Mouse (Mus musculus) CH12.LX (cell line): ENCODE data around the gene Cd248. TPM values are rescaled to one million over a fixed set of nuclear protein-coding genes. Genes with fewer than 3 reads are reported as not detected.
A peak's percentile ranks its signal among the peaks of the same experiment; 100 is the strongest.
"Not testable (repeated sequence)": the region's sequence is repeated elsewhere in the genome, so short reads cannot be mapped to it uniquely, and the experiment has no call there.

Source experiments
- DNase-seq: peaks from one replicate; pipeline ENCODE4 v3.0.0-alpha.2; 2013; ENCODE audit errors: extremely low read depth
- H3K27ac ChIP-seq: 2 replicates; pipeline ENCODE4 v1.5.1; 2012; ENCODE audit warnings: low read depth, mild to moderate bottlenecking, control low read depth, moderate library complexity; ENCODE audit not compliant: insufficient read depth
- H3K27me3 ChIP-seq: replicated peaks from 2 replicates; pipeline ENCODE3; 2012; ENCODE audit warnings: inconsistent platforms
- H3K36me3 ChIP-seq, 2 experiments: replicated peaks in 1 of 2; 2 replicates each; pipeline versions ENCODE3 to v1.6.1; 2012; ENCODE audit warnings: inconsistent platforms in 1 of 2, low read length in 1 of 2, mild to moderate bottlenecking in 1 of 2, mixed read lengths in 1 of 2, moderate library complexity in 1 of 2; ENCODE audit not compliant: control insufficient read depth in 1 of 2, insufficient read depth in 1 of 2
- H3K4me1 ChIP-seq, 2 experiments: 2 replicates each; pipeline ENCODE4 v1.6.1; 2012; ENCODE audit warnings: inconsistent platforms in 1 of 2, moderate library complexity in 1 of 2; ENCODE audit not compliant: insufficient read depth in 2 of 2, control insufficient read depth in 1 of 2
- H3K4me2 ChIP-seq: 2 replicates; pipeline ENCODE4 v1.6.1; 2012; ENCODE audit warnings: low read depth, mild to moderate bottlenecking, control low read depth; ENCODE audit not compliant: poor library complexity, insufficient read depth, severe bottlenecking
- H3K4me3 ChIP-seq, 3 experiments: fragments of 150-350 bp in 1 of 3; sonication (generic) in 1 of 3; replicated peaks in 1 of 3; 2 replicates each; pipeline versions ENCODE3 to v1.5.1; 2011 to 2012; ENCODE audit warnings: low read depth in 2 of 3, low read length in 2 of 3, mild to moderate bottlenecking in 2 of 3, moderate library complexity in 2 of 3, control low read depth in 1 of 3, improper control_type of control experiment in 1 of 3, inconsistent platforms in 1 of 3, mixed read lengths in 1 of 3; ENCODE audit not compliant: poor library complexity in 1 of 3
- H3K79me2 ChIP-seq: replicated peaks from 2 replicates; pipeline ENCODE4 v1.6.1; 2012; ENCODE audit warnings: mild to moderate bottlenecking, moderate library complexity; ENCODE audit not compliant: control insufficient read depth, poor library complexity, insufficient read depth, severe bottlenecking; ENCODE audit errors: extremely low read depth
- H3K9ac ChIP-seq: 2 replicates; pipeline ENCODE4 v1.6.1; 2012; ENCODE audit warnings: low read depth, mild to moderate bottlenecking, control low read depth, moderate library complexity; ENCODE audit not compliant: insufficient read depth
- H3K9me3 ChIP-seq: replicated peaks from 2 replicates; pipeline ENCODE3; 2012; ENCODE audit warnings: low read length, inconsistent platforms, mixed read lengths
- BHLHE40 ChIP-seq: IDR thresholded peaks from 2 replicates; pipeline ENCODE4 v1.6.1; 2011; ENCODE audit warnings: mild to moderate bottlenecking, low read depth, low read length, improper control_type of control experiment
- CHD1 ChIP-seq: IDR thresholded peaks from 2 replicates; pipeline ENCODE4 v1.6.1; 2012; ENCODE audit warnings: low read depth, low read length, improper control_type of control experiment, inconsistent platforms
- CTCF ChIP-seq, 2 experiments: IDR thresholded peaks in 1 of 2; conservative IDR thresholded peaks in 1 of 2; 2 replicates each; pipeline ENCODE4 v1.5.1; 2011 to 2012; ENCODE audit warnings: low read depth in 2 of 2, low read length in 2 of 2, improper control_type of control experiment in 1 of 2, inconsistent platforms in 1 of 2, mild to moderate bottlenecking in 1 of 2, moderate library complexity in 1 of 2
- E2F4 ChIP-seq: IDR thresholded peaks from 2 replicates; pipeline ENCODE4 v1.6.1; 2011; ENCODE audit warnings: low read depth, low read length, improper control_type of control experiment; ENCODE audit not compliant: insufficient replicate concordance
- EP300 ChIP-seq: IDR thresholded peaks from 2 replicates; pipeline ENCODE4 v1.6.1; 2011; ENCODE audit warnings: low read length, improper control_type of control experiment
- ETS1 ChIP-seq: conservative IDR thresholded peaks from 2 replicates; pipeline ENCODE4 v1.6.1; 2012; ENCODE audit warnings: low read depth, mild to moderate bottlenecking, inconsistent platforms, low read length, improper control_type of control experiment, moderate library complexity
- GABPA ChIP-seq: IDR thresholded peaks from 2 replicates; pipeline ENCODE4 v1.6.1; 2012; ENCODE audit warnings: low read depth, low read length, improper control_type of control experiment, inconsistent platforms; ENCODE audit not compliant: insufficient replicate concordance
- HCFC1 ChIP-seq: IDR thresholded peaks from 2 replicates; pipeline ENCODE4 v1.6.1; 2012; ENCODE audit warnings: low read depth, mild to moderate bottlenecking, inconsistent platforms, low read length, improper control_type of control experiment
- IRF4 ChIP-seq: IDR thresholded peaks from 2 replicates; pipeline ENCODE4 v1.6.1; 2014; ENCODE audit warnings: low read depth, mild to moderate bottlenecking, inconsistent platforms, low read length, improper control_type of control experiment
- MAFK ChIP-seq: IDR thresholded peaks from 2 replicates; pipeline ENCODE4 v1.6.1; 2011; ENCODE audit warnings: low read length, improper control_type of control experiment; ENCODE audit not compliant: insufficient replicate concordance
- MAZ ChIP-seq: IDR thresholded peaks from 2 replicates; pipeline ENCODE4 v1.6.1; 2012; ENCODE audit warnings: low read depth, mild to moderate bottlenecking, inconsistent platforms, low read length, improper control_type of control experiment, moderate library complexity
- MEF2A ChIP-seq: IDR thresholded peaks from 2 replicates; pipeline ENCODE4 v1.6.1; 2014; ENCODE audit warnings: low read depth, mild to moderate bottlenecking, inconsistent platforms, low read length, improper control_type of control experiment, borderline replicate concordance
- NRF1 ChIP-seq: IDR thresholded peaks from 2 replicates; pipeline ENCODE4 v1.6.1; 2014; ENCODE audit warnings: low read depth, mild to moderate bottlenecking, inconsistent platforms, low read length, improper control_type of control experiment, moderate library complexity
- POLR2A ChIP-seq: IDR thresholded peaks from 2 replicates; pipeline ENCODE4 v1.6.1; 2011; ENCODE audit warnings: low read depth, mild to moderate bottlenecking, improper control_type of control experiment, low read length
- RAD21 ChIP-seq: IDR thresholded peaks from 2 replicates; pipeline ENCODE4 v1.6.1; 2011; ENCODE audit warnings: low read depth, mild to moderate bottlenecking, low read length, improper control_type of control experiment, moderate library complexity
- RCOR1 ChIP-seq: conservative IDR thresholded peaks from 2 replicates; pipeline ENCODE4 v1.6.1; 2012; ENCODE audit warnings: low read depth, mild to moderate bottlenecking, inconsistent platforms, low read length, improper control_type of control experiment
- SMC3 ChIP-seq: IDR thresholded peaks from 2 replicates; pipeline ENCODE4 v1.6.1; 2011; ENCODE audit warnings: low read depth, low read length, improper control_type of control experiment
- USF1 ChIP-seq: IDR thresholded peaks from 2 replicates; pipeline ENCODE4 v1.6.1; 2014; ENCODE audit warnings: low read depth, mild to moderate bottlenecking, inconsistent platforms, low read length, improper control_type of control experiment
- ZC3H11A ChIP-seq: IDR thresholded peaks from 2 replicates; pipeline ENCODE4 v1.6.1; 2012; ENCODE audit warnings: low read depth, mild to moderate bottlenecking, inconsistent platforms, low read length, improper control_type of control experiment
- ZKSCAN1 ChIP-seq: IDR thresholded peaks from 2 replicates; pipeline ENCODE4 v1.6.1; 2012; ENCODE audit warnings: low read depth, inconsistent platforms, low read length, improper control_type of control experiment, borderline replicate concordance
- ZNF384 ChIP-seq: IDR thresholded peaks from 2 replicates; pipeline ENCODE4 v1.6.1; 2012; ENCODE audit warnings: low read depth, low read length, improper control_type of control experiment, inconsistent platforms
- dilution Hi-C: fragments of 300-500 bp; cut with MboI; formaldehyde crosslinking; loops from 2 replicates; pipeline ENCODE4 v1.14.3; 2020; ENCODE audit warnings: low sequenced_read_pairs; ENCODE audit not compliant: extremely low pct_unique_long_range_greater_than_20kb, extremely low pct_ligation_motif_present
- in situ Hi-C: fragments of 300-500 bp; cut with MboI; formaldehyde crosslinking; loops from 3 replicates; pipeline ENCODE4 v1.14.3; 2019; ENCODE audit warnings: low sequenced_read_pairs, low pct_ligation_motif_present, low pct_unique_long_range_greater_than_20kb, mixed read lengths
- polyA plus RNA-seq: library from polyadenylated mRNA; unstranded; fragments of >175 nt; gene quantifications from 2 replicates; pipeline ENCODE4 v1.2.1, GENCODE M21; 2012; ENCODE audit warnings: low read depth; ENCODE audit not compliant: insufficient read length
- total RNA-seq, 2 experiments: library from RNA; depleted of rRNA; stranded (reverse); fragments of 300-350 nt in 1 of 2; fragments of >200 nt in 1 of 2; gene quantifications; 2 replicates each; pipeline ENCODE4 v1.2.3; 2012 to 2014

The Cd248 gene
- total and polyA plus RNA-seq, 3 experiments, result not detected

DNA sequence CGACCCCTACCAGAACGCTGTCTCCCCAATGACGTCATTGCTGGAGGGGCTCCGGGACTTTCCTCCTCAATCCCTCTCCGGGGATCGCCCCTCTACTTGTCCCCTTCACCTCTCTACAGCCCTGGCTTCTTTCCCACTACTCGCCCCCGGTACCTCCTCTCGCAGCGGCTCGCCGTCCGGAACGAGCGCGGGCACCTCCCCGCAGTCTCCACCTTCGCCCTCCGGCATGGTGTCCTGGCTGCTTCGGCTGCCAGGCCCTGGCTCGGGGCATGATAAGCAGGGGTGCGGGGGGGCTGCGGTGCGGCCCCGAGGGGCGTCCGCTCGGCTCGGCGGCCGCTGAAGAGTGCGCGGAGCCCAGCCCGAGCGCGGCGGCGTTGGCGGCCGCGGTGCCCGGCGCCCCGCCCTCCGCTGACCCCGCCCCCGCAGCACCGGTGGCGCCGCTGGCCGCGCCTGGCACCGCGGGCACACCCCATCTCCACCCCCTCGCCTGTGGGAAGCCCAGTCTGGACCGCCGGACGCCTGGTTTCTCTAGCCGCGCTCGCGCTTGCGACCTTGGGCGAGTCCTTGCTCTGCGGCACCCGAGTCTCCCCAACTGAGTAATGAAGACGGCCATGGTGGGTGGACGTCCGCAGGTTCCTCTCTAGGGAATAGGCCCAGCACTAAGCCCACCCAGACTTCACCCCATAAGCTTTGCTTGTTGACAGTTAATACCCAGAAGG, 17.4 kb downstream of the Cd248 start, which contains the start of gene Tmem151a:
TSS of gene Tmem151a (minus strand) at position 387 of the 719 bp plus-strand sequence.
- Histone ChIP-seq H3K9me3 (peaks cover 5% of the 10 kb centered on the region), H3K4me3 (peak within 1 kb of the TSS in 1 of 3 experiments; percentile 40), H3K36me3 (peaks cover 0 to 9% of the 10 kb centered on the region in 2 experiments), H3K79me2 (no peaks in the 10 kb centered on the region), H3K27ac (no peak within 1 kb of the TSS), H3K27me3 (peaks cover 55% of the 10 kb centered on the region), H3K4me1 (peaks cover 15 to 18% of the 10 kb centered on the region in 2 experiments), H3K9ac (no peak within 1 kb of the TSS), H3K4me2 (peak within 1 kb of the TSS; percentile 72)
- DNase-seq, result no peak
- in situ Hi-C loops (loop anchor here (5.0 kb wide), 1 partner anchor 43 kb away; the partner anchor contains the start of gene Brms1), dilution Hi-C loops (no loop called here)
- TF ChIP-seq BHLHE40, result no peak

DNA sequence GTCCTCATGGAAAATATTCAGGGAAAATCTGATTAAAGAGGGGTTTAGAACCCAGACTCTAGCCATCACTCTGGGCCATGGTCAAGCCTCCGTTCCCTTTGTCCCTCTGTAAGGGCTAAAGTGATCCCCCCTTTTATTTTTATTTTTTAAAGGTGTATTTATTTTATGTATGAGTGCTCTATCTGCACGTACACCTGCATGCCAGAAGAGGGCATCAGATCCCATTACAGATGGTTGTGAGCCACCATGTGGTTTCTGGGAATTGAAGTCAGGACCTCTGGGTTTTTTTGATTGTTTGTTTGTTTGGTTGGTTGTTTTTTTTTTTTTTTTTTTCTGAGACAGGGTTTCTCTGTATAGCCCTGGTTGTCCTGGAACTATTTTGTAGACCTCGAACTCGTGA, 18.7 kb downstream of the Cd248 start:
- H3K79me2 ChIP-seq, H3K9ac ChIP-seq, H3K27ac ChIP-seq, H3K9me3 ChIP-seq, DNase-seq, H3K4me3 ChIP-seq, dilution Hi-C loops, H3K4me2 ChIP-seq: not testable (repeated sequence)
- peaks cover 12 to 21% of the 10 kb centered on the region in 2 experiments for H3K36me3 ChIP-seq
- in situ Hi-C loops, result loop anchor here (5.0 kb wide), 1 partner anchor 44 kb away; the partner anchor contains the start of gene Brms1
- H3K4me1 ChIP-seq, result peaks cover 15 to 18% of the 10 kb centered on the region in 2 experiments
- TF ChIP-seq CTCF (conservative IDR thresholded peaks at IDR 0.05 in 1 of 2, IDR thresholded peaks at IDR 0.05 in 1 of 2; ENCODE audit: low read depth in 2 of 2, low read length in 2 of 2), result peak in 1 of 2 experiments; percentile 34; a peak in 2 of 4 replicates
- H3K27me3 ChIP-seq, result peaks cover 42% of the 10 kb centered on the region

DNA sequence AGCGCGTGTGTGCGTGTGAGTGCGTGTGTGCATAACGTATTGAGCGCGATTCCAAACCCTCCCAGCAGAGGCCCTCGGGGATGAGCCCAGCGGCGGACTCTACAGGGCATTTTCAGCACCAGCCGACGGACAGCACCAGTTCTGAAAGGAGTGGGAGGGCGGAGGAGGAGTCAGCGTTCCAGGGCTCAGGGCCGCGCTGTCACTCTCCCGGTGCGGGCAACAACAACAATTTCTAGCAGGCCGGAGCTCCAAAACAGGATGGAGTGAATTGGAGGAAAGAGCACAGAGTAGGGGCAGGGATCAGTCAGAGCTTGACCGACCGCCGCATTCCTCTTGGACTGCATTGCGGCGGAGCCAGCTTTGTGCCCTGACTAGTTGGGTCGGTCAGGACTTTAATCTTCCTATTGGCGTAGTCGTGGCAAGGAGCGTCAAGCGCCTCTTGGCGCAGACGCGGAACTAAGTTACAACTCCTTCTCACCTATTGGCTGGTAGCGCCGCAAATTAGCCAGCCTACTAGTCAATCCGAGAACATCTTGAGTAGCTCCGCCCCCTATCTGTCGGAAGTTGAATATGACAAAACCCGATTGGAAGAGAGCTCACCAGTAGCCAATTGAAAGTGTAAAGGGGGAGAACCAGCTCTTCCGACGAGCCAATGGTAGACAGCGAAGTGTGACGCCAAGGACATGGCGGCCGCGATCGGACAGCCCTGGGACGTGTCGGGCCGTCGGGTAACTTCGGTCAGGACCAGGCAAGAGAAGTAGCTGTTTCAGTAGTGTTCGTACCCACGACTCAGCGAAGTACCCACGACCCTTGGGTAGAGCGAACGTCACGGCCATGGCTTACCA, 20.2 kb downstream of the Cd248 start, which contains the start of gene Yif1a:
TSS of gene Yif1a (plus strand) at position 655 of the 845 bp plus-strand sequence.
- Histone ChIP-seq H3K27ac (peak within 1 kb of the TSS; percentile 48), H3K4me2 (peak within 1 kb of the TSS; percentile 75), H3K36me3 (peaks cover 24 to 37% of the 10 kb centered on the region in 2 experiments), H3K9me3 (peaks cover 3% of the 10 kb centered on the region), H3K4me1 (peaks cover 12 to 15% of the 10 kb centered on the region in 2 experiments), H3K27me3 (peaks cover 27% of the 10 kb centered on the region), H3K4me3 (peak within 1 kb of the TSS; percentile 86 to 93 (median 88)), H3K9ac (peak within 1 kb of the TSS; percentile 42), H3K79me2 (no peaks in the 10 kb centered on the region)
- in situ Hi-C loops, result loop anchor here (5.0 kb wide), 1 partner anchor 46 kb away; the partner anchor contains the start of gene Brms1
- dilution Hi-C loops, result no loop called here
- peak; percentile 100 for DNase-seq
- TF ChIP-seq ZNF384, result no peak
- TF ChIP-seq POLR2A, result peak; percentile 89
- TF ChIP-seq MEF2A, result no peak
- peak; percentile 33; the same call in 1 of the 2 replicates for TF ChIP-seq IRF4
- no peak for TF ChIP-seq BHLHE40
- 0 out of 2 replicates have a peak, but pooled peaks have one; percentile 44 for TF ChIP-seq MAZ
- TF ChIP-seq USF1, result no peak
- TF ChIP-seq RCOR1, result no peak
- no peak for TF ChIP-seq CHD1
- TF ChIP-seq SMC3, result peak; percentile 30
- peak; percentile 86 for TF ChIP-seq NRF1
- no peak for TF ChIP-seq RAD21
- TF ChIP-seq EP300, result no peak
- TF ChIP-seq HCFC1, result peak; percentile 81
- no peak for TF ChIP-seq ZC3H11A
- TF ChIP-seq MAFK, result no peak
- no peak; the same call in 1 of the 2 replicates for TF ChIP-seq GABPA
- no peak for TF ChIP-seq ETS1
- no peak for TF ChIP-seq ZKSCAN1
- TF ChIP-seq E2F4, result no peak
